Mouse (Mus musculus) embryonic facial prominence, embryonic 15.5 days (tissue): ENCODE data around the gene Nudt22. TPM values are rescaled to one million over a fixed set of nuclear protein-coding genes. Genes with fewer than 3 reads are reported as not detected.

Experiments
- ATAC-seq: fragments of 200-750 bp; cut with Nextera tagmentation; 2 replicates; pipeline ENCODE4 v1.8.0; 2017; ENCODE audit warnings: low read depth, moderate TSS enrichment; ENCODE audit not compliant: insufficient number of reproducible peaks, low FRiP score, low TSS enrichment
- H3K27ac ChIP-seq: fragments of 300-500 bp; sonication (generic); replicated peaks from 2 replicates; pipeline ENCODE4 v1.5.1; 2015; ENCODE audit warnings: mild to moderate bottlenecking, inconsistent platforms
- H3K27me3 ChIP-seq: fragments of 300-500 bp; sonication (generic); 2 replicates; pipeline ENCODE4 v1.6.1; 2015; ENCODE audit warnings: inconsistent platforms
- H3K36me3 ChIP-seq: fragments of 300-500 bp; sonication (generic); 2 replicates; pipeline ENCODE4 v1.6.1; 2015; ENCODE audit warnings: mild to moderate bottlenecking, inconsistent platforms
- H3K4me1 ChIP-seq: fragments of 300-500 bp; sonication (generic); 2 replicates; pipeline ENCODE4 v1.6.1; 2015; ENCODE audit warnings: inconsistent platforms
- H3K4me2 ChIP-seq: fragments of 300-500 bp; sonication (generic); replicated peaks from 2 replicates; pipeline ENCODE4 v1.6.1; 2015; ENCODE audit warnings: mild to moderate bottlenecking, inconsistent platforms
- H3K4me3 ChIP-seq: fragments of 300-500 bp; sonication (generic); replicated peaks from 2 replicates; pipeline ENCODE4 v1.5.1; 2015; ENCODE audit warnings: mild to moderate bottlenecking, inconsistent platforms
- H3K9ac ChIP-seq: fragments of 300-500 bp; sonication (generic); 2 replicates; pipeline ENCODE4 v1.6.1; 2015; ENCODE audit warnings: inconsistent platforms
- H3K9me3 ChIP-seq: fragments of 300-500 bp; sonication (generic); replicated peaks from 2 replicates; pipeline ENCODE4 v1.6.1; 2016; ENCODE audit warnings: inconsistent platforms
- WGBS: fragments of 180-500 bp; shearing (Covaris S2); methylation state at CpG from one replicate; pipeline ENCODE4 v1.1.7; 2015; 5-methylcytosine and 5-hydroxymethylcytosine counted together
- polyA plus RNA-seq: library from polyadenylated mRNA; unstranded; fragments of >200 nt; fragmentation: Nextera tagmentation; extraction: Ambion mirVana; gene quantifications from 2 replicates; pipeline ENCODE4 v1.2.1, GENCODE M21; 2015

Gene Nudt22
- polyA plus RNA-seq = 22.2 and 24.1 TPM in 2 replicates

- H3K36me3 ChIP-seq = peaks cover 21% of the 10 kb centered on the region
- peaks cover 47% of the 10 kb centered on the region for H3K4me1 ChIP-seq
- peak within 1 kb of the TSS; percentile 76 for H3K4me2 ChIP-seq
- ATAC-seq = peak; percentile 74
- H3K4me3 ChIP-seq = peak within 1 kb of the TSS; percentile 53
- peak within 1 kb of the TSS; percentile 59 for H3K9ac ChIP-seq
- no peaks in the 10 kb centered on the region for H3K9me3 ChIP-seq
- H3K27me3 ChIP-seq = no peaks in the 10 kb centered on the region
- peak within 1 kb of the TSS; percentile 68 for H3K27ac ChIP-seq
- WGBS = under 1% methylated on average over 24 of the region's 24 CpGs
Observed at GRCm38 (mm10) chr19:6996006-6996405, at the start of gene Nudt22, which contains the start of gene Trpt1. Nudt22 (minus strand) TSS chr19:6996117. Trpt1 (plus strand) TSS chr19:6996131.

GRCm38 (mm10) chr19:7044706-7045105, 48.8 kb upstream of the Nudt22 start:
- 34% methylated on average over 4 of the region's 4 CpGs for WGBS
- no peak overlapping the region for H3K4me2 ChIP-seq
- no peaks in the 10 kb centered on the region for H3K9me3 ChIP-seq
- no peaks in the 10 kb centered on the region for H3K36me3 ChIP-seq
- H3K9ac ChIP-seq = no peak overlapping the region
- no peak for ATAC-seq
- H3K27me3 ChIP-seq = no peaks in the 10 kb centered on the region
- H3K27ac ChIP-seq = no peak overlapping the region
- peaks cover 5% of the 10 kb centered on the region for H3K4me1 ChIP-seq
- H3K4me3 ChIP-seq = no peak overlapping the region

GRCm38 (mm10) chr19:7044279-7044678, 48.4 kb upstream of the Nudt22 start:
- 62% methylated on average over 4 of the region's 4 CpGs for WGBS
- Histone ChIP-seq H3K4me2 (no peak overlapping the region), H3K9ac (no peak overlapping the region), H3K27me3 (no peaks in the 10 kb centered on the region), H3K4me3 (no peak overlapping the region), H3K9me3 (no peaks in the 10 kb centered on the region), H3K27ac (no peak overlapping the region), H3K4me1 (peaks cover 5% of the 10 kb centered on the region), H3K36me3 (no peaks in the 10 kb centered on the region)
- ATAC-seq = no peak

- Histone ChIP-seq H3K4me3 (peak overlapping the region; percentile 52), H3K9ac (no peak overlapping the region), H3K9me3 (no peaks in the 10 kb centered on the region), H3K36me3 (no peaks in the 10 kb centered on the region), H3K4me1 (peaks cover 20% of the 10 kb centered on the region), H3K4me2 (peak overlapping the region; percentile 83; the same call in 1 of the 2 replicates), H3K27ac (no peak overlapping the region), H3K27me3 (no peaks in the 10 kb centered on the region)
- no peak for ATAC-seq
- WGBS = 89% methylated on average over 2 of the region's 2 CpGs
Observed at GRCm38 (mm10) chr19:7041171-7041570, 45.3 kb upstream of the Nudt22 start.

GRCm38 (mm10) chr19:7040637-7041130, 44.8 kb upstream of the Nudt22 start:
- Histone ChIP-seq H3K9me3 (no peaks in the 10 kb centered on the region), H3K4me1 (peaks cover 20% of the 10 kb centered on the region), H3K4me2 (peak overlapping the region; percentile 83), H3K4me3 (peak overlapping the region; percentile 52), H3K27me3 (no peaks in the 10 kb centered on the region), H3K27ac (peak overlapping the region; percentile 94), H3K9ac (peak overlapping the region; percentile 68), H3K36me3 (peaks cover 2% of the 10 kb centered on the region; the same call in 1 of the 2 replicates)
- ATAC-seq = no peak
- WGBS = 21% methylated on average over 13 of the region's 13 CpGs

GRCm38 (mm10) chr19:7039841-7040636, 44.1 kb upstream of the Nudt22 start, which contains the start of gene Stip1:
Stip1 (minus strand) TSS chr19:7039967.
- WGBS = under 1% methylated on average over 49 of the region's 49 CpGs
- H3K9me3 ChIP-seq = no peaks in the 10 kb centered on the region
- H3K27ac ChIP-seq = peak within 1 kb of the TSS; percentile 94
- peak within 1 kb of the TSS; percentile 73 for H3K9ac ChIP-seq
- H3K27me3 ChIP-seq = no peaks in the 10 kb centered on the region
- peak within 1 kb of the TSS; percentile 83 for H3K4me2 ChIP-seq
- ATAC-seq = peak; percentile 99
- peaks cover 8% of the 10 kb centered on the region; the same call in 1 of the 2 replicates for H3K36me3 ChIP-seq
- H3K4me3 ChIP-seq = peak within 1 kb of the TSS; percentile 83
- peaks cover 20% of the 10 kb centered on the region for H3K4me1 ChIP-seq

- peak overlapping the region; percentile 64 for H3K4me2 ChIP-seq
- peak; percentile 6; the same call in 1 of the 2 replicates for ATAC-seq
- no peaks in the 10 kb centered on the region for H3K27me3 ChIP-seq
- H3K27ac ChIP-seq = peak overlapping the region; percentile 89
- peak overlapping the region; percentile 83 for H3K4me3 ChIP-seq
- H3K9ac ChIP-seq = peak overlapping the region; percentile 73
- 1% methylated on average over 35 of the region's 35 CpGs for WGBS
- H3K36me3 ChIP-seq = peaks cover 14% of the 10 kb centered on the region
- peaks cover 20% of the 10 kb centered on the region for H3K4me1 ChIP-seq
- H3K9me3 ChIP-seq = no peaks in the 10 kb centered on the region
Observed at GRCm38 (mm10) chr19:7039088-7039720, 43.3 kb upstream of the Nudt22 start.

GRCm38 (mm10) chr19:7034006-7034405, 38.1 kb upstream of the Nudt22 start:
- Histone ChIP-seq H3K4me1 (peaks cover 14% of the 10 kb centered on the region), H3K4me2 (no peak overlapping the region), H3K27me3 (no peaks in the 10 kb centered on the region), H3K9ac (no peak overlapping the region), H3K36me3 (peaks cover 64% of the 10 kb centered on the region), H3K4me3 (no peak overlapping the region), H3K27ac (no peak overlapping the region), H3K9me3 (no peaks in the 10 kb centered on the region)
- 84% methylated on average over 5 of the region's 5 CpGs for WGBS
- no peak for ATAC-seq

GRCm38 (mm10) chr19:7029531-7029930, 33.6 kb upstream of the Nudt22 start:
- H3K27me3 ChIP-seq = no peaks in the 10 kb centered on the region
- H3K4me1 ChIP-seq = no peaks in the 10 kb centered on the region
- H3K4me3 ChIP-seq = no peak overlapping the region
- H3K9me3 ChIP-seq = no peaks in the 10 kb centered on the region
- no peak overlapping the region for H3K27ac ChIP-seq
- H3K36me3 ChIP-seq = peaks cover 90% of the 10 kb centered on the region
- WGBS = 94% methylated on average over 5 of the region's 5 CpGs
- H3K4me2 ChIP-seq = no peak overlapping the region
- no peak overlapping the region for H3K9ac ChIP-seq
- no peak for ATAC-seq

- no peaks in the 10 kb centered on the region for H3K4me1 ChIP-seq
- H3K36me3 ChIP-seq = peaks cover 66% of the 10 kb centered on the region
- H3K4me3 ChIP-seq = no peak overlapping the region
- no peak overlapping the region for H3K4me2 ChIP-seq
- 49% methylated on average over 3 of the region's 3 CpGs for WGBS
- no peaks in the 10 kb centered on the region for H3K9me3 ChIP-seq
- no peak overlapping the region for H3K27ac ChIP-seq
- ATAC-seq = 0 out of 2 replicates have a peak, but pooled peaks have one; percentile 41
- no peaks in the 10 kb centered on the region for H3K27me3 ChIP-seq
- H3K9ac ChIP-seq = no peak overlapping the region
Observed at GRCm38 (mm10) chr19:7020224-7020641, 24.3 kb upstream of the Nudt22 start.

GRCm38 (mm10) chr19:7019191-7019590, 23.3 kb upstream of the Nudt22 start, which contains the start of gene Fermt3:
Fermt3 (minus strand) TSS chr19:7019469.
- Histone ChIP-seq H3K9me3 (no peaks in the 10 kb centered on the region), H3K4me1 (no peaks in the 10 kb centered on the region), H3K27ac (no peak within 1 kb of the TSS; the same call in 1 of the 2 replicates), H3K4me2 (no peak within 1 kb of the TSS), H3K36me3 (peaks cover 56% of the 10 kb centered on the region), H3K9ac (no peak within 1 kb of the TSS), H3K4me3 (no peak within 1 kb of the TSS), H3K27me3 (no peaks in the 10 kb centered on the region)
- 76% methylated on average over 5 of the region's 5 CpGs for WGBS
- no peak for ATAC-seq
